Mouse (Mus musculus): ENCODE results near the gene Itpr1.

DNA sequence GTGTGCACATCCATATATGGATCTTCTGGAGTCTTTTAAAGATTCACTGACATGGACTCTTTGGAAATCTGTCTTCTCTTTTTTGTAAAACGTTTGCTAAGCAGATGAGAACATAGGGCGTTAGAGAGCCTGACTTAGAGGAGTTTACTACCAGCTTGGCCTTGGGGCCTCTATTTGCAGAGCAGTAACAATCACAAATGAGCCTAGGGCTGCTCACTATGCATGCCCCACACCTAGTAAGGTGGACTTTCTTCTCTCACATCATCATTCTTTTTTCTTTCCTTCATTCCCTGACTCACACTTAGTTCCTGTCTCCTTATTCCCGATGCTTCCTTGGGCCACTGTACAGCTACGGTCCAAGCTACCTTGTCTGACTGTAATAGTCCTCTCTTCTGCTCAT, 325.5 kb downstream of the Itpr1 start:
- TF ChIP-seq CTCF (conservative IDR thresholded peaks at IDR 0.05; ENCODE audit: insufficient read depth, insufficient read length, low read depth, low read length) (no peak), POLR2A (IDR thresholded peaks at IDR 0.05; ENCODE audit: low read depth, low read length) (no peak)
